Mouse (Mus musculus): ENCODE measurements around the gene Erp27.

Gene Erp27

DNA sequence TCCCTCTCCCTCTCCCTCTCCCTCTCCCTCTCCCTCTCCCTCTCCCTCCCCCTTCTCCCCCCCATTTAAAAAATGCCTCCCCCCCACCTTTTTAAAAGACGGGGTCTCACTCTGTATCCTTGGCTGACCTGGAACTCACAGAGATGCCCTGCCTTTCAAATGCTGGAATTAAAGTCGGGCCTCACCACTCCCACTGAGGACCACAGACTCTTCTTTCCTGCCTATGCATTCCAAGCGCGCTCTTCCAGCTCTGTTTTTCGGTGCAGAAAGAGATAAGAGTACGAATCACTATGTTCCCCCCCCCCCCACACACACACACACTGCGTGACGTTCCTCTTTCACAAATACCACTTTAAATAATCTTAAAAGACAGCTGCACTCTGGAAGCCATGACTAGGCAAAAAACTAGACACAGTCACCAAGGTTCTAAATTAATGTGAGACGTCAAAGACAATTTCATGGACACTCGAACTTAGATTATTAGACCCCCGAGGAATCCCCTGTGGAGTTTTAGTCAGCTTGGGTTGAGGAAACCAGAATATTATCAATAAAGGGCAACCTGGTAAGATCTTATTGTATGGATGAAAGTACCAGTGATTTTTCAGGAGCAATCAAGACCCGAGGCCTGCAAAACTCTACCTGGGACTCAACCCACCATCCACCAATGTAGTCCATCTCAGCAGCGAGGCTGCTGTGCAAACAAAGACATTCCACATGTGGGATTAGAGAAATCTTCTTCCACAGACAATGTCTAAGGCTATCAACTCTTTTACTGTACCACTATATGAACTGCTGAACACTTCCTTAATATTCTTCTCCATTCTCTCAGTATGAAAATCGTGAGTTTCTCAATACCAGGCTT is 17.6 kb upstream of the Erp27 start:
- peak; percentile 52 for DNase-seq (ENCODE audit: low read depth)

DNA sequence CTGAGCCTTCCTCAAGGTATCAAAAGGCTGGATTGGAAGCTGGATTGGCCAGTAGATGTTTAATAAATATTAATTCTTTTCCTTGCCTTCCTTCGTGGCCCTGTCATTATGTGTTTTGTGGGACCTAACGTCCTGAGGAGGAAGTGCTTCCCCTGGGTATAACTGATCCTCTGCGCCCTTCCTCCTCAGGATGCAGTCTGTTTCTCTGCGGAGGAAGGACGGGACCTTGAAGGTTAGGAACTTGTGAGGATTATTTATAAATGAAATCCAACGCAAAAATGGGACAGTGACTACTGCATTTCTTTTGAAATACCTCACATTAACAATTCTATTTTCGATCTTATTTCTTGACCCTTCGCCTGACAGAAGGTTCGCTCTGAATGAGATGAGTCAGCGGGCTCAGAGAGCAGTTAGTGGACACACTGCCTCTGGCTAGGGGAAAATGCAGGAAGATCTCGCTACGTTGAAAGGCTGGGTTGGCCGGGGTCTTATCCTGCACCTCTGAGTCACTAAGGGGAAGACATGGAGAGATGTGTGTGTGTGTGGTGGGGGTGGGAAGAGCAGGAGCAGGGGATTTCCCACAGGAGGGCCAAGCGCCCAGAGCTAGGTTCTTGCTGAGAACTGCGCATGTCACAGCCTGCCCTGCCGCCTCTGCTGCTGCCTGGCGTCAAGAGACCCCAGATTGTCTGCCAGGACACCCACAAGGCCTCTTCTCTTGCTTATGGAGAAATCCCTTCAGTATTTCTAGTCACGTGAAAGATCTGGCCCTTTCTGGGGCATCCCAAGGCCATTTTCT is 16.5 kb upstream of the Erp27 start:
- DNase-seq (ENCODE audit: low read depth) = peak; percentile 72

DNA sequence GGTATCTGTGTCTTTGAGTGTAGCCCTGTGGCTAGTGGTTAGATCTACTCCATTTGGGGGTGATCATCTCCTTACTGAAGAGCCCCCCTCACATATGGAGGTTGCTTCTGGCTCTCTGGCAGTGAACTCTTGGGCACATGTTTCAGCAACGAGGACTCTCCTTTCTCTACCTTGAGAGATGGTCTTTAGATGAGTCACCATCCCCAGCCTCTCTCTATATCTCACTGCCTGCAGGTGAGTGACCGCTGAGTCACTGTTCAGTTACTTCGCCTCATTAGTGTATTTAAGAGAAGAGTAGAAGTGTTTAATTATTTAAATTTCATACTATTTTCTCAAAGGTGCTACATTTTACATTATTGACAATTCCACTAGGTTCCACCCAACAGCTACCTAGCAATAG is 15.1 kb upstream of the Erp27 start:
- DNase-seq (ENCODE audit: low read depth) = no peak

DNA sequence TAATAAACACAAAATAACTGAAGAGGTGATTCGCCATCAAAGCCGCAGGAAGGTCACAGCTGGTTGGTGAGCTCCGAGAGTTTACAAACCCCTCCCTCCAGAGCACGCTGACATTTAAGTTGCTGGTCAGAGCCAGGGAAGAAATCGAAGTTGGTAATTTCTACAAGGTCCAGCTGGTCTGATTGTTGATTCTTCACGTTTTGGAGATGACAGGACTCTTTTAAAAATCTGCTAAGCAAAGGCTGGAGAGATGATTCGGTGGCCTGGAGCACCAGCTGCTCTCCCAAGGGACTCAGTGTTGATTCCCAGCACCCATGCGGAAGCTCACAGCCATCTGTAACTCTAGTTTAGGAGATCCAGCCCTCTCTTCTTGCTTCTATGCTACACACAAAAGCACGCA is 14.4 kb upstream of the Erp27 start:
- no peak for DNase-seq (ENCODE audit: low read depth)

DNA sequence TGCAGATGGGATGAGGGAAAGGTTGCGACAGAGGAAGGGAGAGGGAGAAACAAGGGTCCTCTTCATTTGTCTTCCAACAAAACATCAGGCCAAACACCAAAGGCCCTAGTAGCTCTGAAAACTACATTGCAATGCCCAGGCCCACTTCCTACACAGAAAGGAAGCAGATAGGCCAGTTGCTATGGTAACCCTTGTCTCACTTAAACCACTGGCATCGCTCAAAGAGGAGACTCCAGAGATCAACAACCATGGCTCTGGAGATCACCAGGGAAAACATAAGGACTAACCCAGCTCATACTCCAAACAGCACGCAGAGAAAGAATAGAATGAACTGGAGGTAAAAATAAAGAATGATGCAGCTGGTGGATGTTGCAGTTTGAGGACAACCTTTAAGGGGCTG is 13.3 kb upstream of the Erp27 start:
- DNase-seq (ENCODE audit: low read depth) = peak; percentile 70

DNA sequence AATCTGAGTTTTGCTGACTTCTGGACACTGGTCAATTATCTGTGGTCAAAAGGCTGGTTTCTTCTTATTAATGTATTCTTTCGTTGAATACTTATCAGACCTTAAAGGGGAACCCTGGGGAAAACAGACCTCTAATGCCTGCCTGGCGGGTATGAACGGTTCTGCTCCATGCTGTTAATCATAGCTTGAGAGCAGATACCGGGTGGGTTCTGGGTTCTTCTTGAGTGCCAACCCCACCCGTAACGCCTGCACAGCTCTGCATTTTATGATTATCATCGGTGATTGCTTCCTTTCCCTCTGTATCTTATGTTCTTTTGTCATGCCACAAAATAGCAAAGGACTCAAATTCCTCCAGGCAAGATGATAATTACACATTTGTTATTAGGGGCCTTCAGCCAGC is 12.1 kb upstream of the Erp27 start:
- no peak for DNase-seq (ENCODE audit: low read depth)

DNA sequence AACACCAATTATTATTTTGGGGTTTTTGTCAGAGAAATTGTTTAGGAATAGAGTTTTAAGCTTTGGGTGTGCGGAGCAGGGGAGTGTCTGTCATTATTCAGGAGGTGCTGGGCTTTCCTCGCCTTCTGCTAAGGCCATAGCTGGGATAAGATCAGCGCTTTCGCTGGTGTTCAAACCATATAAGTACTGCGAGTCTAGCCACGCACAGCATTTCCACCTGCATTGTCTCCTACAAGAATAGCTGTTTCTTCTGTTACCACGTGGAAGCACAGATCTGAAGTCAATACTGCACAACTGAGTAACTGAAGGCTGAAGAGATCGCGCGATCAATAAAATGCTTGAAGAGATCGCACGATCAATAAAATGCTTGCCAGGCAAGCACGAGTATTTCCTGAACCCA is 9.3 kb upstream of the Erp27 start:
- DNase-seq (ENCODE audit: low read depth) = peak; percentile 61

DNA sequence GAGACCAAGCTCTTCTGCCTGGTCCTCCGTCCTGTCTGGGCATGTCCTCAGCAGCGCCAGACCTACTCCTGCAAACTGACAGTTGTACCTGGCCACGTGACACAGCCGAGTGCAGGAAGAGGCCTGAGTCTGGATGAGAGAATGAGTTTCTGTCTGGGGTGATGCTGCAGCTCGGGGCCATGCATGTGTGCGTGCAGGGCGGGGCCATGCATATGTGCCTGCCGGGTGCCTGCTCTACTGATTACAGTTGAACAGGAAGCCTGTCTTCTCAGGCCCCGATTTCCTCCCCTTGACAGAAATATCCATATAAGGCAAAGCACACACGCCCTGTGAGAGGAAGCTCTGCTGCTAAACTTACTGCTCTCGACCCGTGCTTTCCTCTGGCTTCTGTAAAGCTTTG is 8.7 kb upstream of the Erp27 start:
- DNase-seq (ENCODE audit: low read depth) = peak; percentile 92

DNA sequence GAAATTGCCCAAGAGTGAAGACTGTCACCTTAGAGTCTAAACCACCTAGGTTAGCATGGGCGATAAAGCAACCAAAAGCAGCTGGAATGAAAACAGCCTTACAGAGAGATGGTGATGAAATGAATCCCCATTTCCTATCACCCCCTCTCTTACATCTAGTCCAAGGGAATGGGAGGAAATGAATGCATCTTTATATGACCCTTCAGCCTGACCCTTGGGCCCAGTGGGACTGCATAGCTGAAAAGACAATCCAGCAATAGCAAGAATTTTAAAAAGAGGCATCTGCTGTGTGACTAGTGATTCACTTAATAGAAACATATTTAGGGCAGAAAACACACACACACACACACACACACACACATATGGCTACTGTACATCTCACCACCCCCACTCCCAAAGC is 5.6 kb upstream of the Erp27 start:
- DNase-seq (ENCODE audit: low read depth) = no peak

DNA sequence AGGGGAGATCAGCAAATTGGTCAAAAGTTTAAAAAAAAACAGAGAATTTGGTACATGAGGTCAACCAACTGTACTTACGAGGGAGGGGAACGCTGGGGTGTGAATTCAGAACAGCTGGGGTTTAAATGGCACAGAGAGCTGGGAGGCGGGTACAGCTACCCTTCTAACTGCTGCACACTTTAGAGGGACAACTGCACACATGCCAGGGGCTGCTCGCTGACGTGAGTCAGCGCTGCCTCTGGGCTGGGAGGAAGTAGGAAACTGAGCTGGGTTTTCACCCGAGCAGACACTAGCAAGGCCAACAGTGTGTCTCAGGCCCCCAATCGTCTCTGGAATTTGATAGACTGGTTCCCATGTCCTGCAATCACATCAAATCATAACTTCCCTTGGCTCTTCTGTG is 3.1 kb upstream of the Erp27 start:
- no peak for DNase-seq (ENCODE audit: low read depth)

DNA sequence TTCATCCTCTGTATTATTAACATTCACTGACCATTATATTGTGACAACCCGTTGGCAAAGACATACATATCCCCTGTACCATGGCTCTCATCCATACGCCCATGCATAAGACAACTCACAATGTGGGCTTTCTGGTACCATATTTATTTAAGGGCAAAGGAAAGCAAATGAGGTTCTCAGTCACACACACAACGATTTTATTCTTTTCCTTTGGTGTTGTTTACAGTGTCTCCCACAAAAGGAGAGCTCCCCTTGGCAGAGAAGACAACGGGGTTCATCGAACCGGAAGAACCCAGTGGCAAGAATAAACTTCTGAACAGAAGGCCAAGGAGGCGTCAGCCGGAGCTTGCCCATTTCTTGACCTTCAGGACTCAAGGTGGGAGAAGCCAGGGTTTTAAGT is 1.6 kb upstream of the Erp27 start, which contains the start of gene Pde6h:
TSS of gene Pde6h (plus strand) at position 301 of the 400 bp plus-strand sequence.
- DNase-seq (ENCODE audit: low read depth) = no peak

DNA sequence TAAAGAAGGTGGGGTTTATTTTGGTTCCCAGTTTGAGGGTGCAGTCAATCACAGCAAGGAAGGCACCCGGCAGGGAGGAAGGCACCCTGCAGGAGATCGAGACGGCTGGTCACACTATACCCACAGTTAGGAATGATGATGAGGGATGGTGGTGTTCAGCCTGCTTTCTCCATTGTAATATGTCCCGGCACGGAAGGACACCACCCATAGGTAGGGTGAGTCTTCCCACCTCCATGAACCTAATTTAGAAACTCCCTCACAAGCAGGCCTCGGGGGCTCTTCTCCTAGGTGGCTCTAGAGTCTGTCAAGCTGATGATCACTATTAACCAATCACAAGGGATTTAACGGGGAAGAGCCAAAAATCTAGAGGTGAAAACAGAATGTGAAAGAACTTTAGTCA is 891 bp upstream of the Erp27 start:
- peak; percentile 16 for DNase-seq (ENCODE audit: low read depth)

DNA sequence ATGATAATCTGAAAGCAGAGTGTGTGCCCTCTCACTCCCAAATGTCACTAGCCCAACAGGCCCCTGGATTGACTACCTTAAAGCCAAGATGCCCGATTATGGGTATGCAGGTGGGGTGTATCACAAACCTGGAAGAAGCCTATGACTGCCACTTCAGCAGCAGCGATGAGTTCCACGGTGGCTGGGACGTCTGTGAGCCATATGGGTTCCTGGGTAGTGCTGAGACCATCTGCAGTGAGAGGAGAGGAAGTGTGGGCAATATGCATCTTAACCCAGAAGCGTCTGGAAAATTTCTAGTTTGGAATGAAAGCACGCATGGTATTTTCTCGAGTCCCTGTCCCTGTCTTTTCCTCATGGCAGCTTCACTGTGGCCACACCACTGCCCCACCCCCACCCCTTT is 379 bp downstream of the Erp27 start:
- DNase-seq (ENCODE audit: low read depth) = peak; percentile 26

DNA sequence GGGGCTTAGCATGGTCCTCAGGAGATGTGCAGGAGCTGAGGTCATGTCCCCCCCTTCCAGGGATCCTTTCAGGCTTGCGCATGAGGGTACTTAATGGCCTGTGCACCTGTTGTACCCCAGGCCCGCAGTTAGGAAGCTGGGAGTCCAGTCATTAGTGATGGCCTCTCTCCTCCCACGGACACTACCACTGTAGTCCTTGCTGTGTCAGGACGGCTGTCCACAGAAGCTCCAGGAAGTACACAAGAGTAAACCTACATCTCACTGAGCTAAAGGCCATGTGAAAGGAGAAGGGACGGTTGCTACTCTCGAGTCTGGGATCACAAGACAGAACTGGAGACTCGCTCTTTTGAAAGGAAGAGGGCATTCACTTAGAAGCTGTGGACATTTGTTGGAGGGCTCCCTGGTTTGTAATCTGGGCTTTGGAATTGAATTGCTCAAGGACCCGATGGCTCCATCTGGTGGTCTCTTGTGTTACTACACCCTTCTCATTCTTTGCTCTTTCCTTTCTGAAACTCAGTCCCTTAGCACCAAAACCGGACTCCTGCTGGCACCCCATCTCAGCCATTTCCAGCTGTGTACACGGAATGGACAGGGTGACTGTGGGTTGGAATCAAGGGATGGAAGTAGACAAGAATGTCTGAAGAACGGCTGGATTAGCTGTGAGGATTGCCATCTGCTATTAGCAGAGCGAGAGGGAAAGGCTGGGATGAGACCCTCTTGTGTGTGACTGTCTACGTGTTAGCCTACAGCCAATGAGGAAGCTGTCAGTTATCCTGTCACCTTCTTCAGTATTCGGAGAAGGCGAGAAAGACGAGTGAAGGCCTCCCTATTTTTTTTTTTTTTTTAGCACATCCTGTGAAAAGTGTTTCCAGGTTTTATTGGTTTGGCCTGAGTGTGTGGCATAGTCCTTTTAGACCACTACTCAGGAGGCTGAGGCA is 1.4 kb downstream of the Erp27 start:
- DNase-seq (ENCODE audit: low read depth) = peak; percentile 86

DNA sequence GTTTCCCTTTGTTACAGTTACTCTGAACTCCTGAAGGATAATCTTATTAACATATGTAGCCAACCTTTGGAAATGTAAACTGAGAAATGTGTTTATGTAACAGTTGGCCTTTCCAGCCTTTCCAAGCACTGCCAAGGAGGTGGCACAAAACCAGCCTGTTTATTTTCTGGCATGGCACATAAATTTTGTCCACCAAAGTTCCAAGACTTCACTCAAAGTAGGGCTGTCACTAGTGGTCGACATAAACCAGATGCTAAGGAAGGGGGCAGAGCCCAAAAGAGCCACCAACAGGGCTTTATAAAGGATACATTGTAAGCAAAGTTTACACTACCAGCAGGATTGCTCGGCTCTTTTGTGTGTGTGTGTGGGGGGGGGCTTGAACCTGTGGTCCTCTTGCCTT is 4.1 kb downstream of the Erp27 start:
- no peak for DNase-seq (ENCODE audit: low read depth)

DNA sequence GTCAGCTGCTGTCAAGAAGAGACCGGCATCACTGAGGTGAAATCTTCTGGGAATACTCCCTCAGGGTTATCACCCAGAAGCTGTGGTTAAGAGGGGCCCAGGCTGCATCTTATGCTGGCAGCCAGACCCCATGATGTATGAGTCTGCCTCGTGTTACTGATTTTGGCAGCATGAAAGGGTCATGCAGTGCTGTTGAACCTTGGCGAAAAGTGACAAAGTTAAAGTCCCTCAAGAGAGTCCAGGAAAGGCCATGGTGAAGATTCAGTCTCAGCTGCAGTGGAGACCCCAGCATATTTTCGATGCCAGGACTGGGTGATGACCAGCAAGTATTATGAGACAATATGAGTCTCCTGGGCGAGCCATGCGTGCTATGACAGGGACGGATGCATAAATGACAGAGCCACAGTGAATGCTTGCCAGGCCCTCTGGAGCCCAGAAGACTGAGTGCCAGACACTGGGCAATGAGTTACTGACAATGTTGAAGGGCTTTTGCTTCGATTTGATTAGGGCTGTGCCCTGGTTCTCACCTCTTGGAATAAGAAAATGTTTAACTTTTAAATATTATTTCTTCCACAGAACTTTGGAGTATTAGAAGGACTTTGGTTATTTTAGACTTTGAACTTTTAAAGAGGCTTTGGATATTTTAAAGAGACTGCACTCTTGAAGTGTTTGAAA is 6.1 kb downstream of the Erp27 start:
- no peak for DNase-seq (ENCODE audit: low read depth)

DNA sequence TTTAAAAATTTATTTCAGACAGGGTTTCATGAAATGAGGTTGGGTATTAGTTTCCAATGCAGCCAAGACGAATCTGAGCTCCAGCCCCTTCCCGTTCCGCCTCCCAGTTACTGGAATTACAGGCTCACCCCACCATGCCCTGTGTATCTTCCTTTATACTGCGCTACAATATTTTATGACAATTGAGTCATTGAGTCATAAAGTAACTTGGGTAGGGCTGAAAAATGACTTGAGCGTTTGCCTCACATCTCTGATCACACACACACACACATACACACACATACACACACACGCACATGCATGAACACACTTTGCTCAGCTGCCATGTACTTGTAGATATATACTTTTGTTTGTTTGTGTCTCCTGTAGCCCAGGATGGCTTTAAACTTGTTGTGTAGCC is 7.7 kb downstream of the Erp27 start:
- no peak for DNase-seq (ENCODE audit: low read depth)

DNA sequence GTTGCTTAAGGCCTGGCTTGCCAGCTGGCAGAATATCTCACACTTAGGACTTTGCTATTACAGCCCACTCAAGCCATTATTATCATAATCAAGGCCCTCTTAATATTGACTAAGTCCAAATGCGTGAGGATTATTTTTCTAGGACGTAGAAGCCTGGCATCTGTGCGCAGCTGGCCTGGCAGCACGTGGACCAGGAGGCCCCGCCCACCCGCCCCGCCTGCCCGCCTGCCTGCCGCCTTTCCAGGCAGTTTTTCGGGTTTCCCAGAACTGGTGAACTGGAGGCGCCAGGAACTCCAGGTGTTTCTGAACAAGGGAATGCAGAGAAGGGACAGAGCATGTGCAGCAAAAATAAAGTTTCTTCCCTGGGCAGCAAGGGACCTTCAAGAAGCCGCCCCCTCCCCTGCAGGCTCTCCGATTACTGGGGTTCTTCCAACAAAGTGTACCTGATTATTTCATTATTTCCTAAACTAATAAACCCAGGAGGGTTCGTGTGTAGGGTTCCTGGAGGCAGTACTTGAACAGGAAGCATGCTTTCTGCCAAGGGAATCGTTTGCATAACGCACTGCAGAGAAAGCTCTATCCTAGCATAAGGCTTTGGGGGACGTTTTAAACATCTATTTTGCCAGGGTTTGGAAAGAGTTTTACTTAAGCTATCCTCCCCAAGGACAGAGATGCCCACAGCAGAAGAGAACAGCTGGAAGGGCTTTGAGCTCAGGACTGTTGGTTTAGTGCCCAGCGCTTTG is 8.4 kb downstream of the Erp27 start:
- DNase-seq (ENCODE audit: low read depth) = no peak

DNA sequence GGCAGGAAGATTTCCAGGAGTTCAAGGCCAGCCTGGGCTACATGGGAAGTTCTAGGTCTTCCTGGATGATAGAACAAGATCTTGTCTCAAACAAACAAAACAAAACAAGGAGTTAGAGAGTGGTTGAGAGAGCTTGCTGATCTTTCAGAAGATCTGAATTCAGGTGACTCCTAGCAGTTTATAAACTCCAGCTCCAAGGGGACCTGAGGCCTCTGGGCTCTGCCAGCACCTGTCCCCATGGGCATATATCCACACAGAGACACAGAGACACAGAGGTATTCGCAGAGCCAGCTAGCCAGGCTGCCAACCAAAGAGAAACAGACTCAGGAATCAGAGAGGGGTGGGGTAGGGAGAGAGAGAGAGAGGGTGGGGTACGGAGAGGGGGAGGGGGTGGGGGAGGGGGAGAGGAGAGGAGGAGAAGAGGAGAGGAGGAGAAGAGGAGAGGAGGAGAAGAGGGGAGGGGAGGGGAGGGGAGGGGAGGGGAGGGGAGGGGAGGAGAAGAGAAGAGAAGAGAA is 9.2 kb downstream of the Erp27 start:
- DNase-seq (ENCODE audit: low read depth) = no peak

DNA sequence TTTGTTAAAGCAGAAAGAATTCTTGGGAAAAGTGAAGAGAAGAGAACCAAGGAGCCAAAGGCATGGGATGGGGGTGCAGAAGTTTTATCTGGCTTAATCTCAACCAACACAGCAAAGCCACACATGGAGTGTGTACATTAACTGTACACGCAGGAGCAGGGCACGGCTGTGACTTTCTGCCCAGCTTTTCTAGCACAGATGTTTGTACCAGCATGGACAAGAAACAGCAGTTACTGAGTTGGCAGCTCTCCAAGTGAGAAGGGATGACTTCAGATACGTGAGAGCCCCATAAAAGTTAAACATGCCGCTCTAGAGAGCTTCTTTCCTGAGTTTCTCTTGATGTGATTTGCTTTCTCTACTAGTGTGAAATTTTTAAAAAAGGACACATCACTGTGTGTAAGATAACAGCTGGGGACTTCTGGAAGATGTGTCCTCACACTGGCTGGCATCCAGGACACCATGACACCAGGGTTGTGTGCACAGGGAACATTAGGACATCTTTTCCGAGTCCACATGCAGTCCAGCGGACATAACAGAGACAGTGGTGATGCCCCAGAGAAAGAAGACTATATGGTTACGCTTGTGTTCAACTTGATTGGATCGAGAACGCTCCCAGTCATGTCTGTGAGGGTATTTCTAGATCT is 11.6 kb downstream of the Erp27 start:
- DNase-seq (ENCODE audit: low read depth) = no peak

Measured in naive thymus-derived CD4-positive, alpha-beta T cell, adult 2 months (primary cell).